Mouse (Mus musculus) cerebral cortex, adult 2 months (tissue): ENCODE data around the gene Cnih2.

Experiments
- WGBS: fragments of 180-500 bp; shearing (Covaris S2); methylation state at CpG from one replicate; pipeline ENCODE4 v1.1.7; 2018; 5-methylcytosine and 5-hydroxymethylcytosine counted together

Cnih2 gene

DNA sequence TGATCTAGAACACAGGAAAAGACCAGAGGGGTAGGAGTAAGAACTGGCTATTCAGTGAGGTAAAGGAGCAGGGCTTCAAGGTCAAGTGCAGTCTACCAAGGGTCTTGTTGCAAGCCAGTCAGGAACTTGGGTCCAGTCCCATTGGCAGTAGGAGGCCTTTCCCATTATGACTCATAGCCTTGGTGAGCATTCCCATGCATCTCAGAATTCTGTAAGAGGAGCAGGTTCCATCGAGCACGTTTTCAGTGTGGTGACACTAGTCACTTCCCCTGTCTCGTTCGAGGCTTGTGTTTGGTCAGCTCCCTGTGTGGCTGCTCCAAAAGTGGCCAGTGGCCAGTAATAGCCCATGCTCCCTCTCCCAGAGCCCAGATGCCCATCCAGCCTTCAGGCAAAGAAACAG, 52.8 kb downstream of the Cnih2 start:
- 43% methylated on average over 4 of the region's 4 CpGs for WGBS
